Mouse (Mus musculus) lung, embryonic 14.5 days (tissue): Measurements from ENCODE around the gene Fmo2. TPM values are rescaled to one million over a fixed set of nuclear protein-coding genes. Genes with fewer than 3 reads are reported as not detected.

Experiments used
- ATAC-seq: fragments of 200-750 bp; cut with Nextera tagmentation; 2 replicates; pipeline ENCODE4 v1.8.0; 2017; ENCODE audit warnings: mild to moderate bottlenecking, moderate TSS enrichment, moderate library complexity; ENCODE audit not compliant: insufficient read depth
- DNase-seq: peaks from one replicate; pipeline ENCODE4 v3.0.0-alpha.2; 2015
- H3K27ac ChIP-seq: fragments of 300-500 bp; sonication (generic); 2 replicates; pipeline ENCODE4 v1.5.1; 2014; ENCODE audit warnings: low read depth, mild to moderate bottlenecking, moderate library complexity
- H3K27me3 ChIP-seq: fragments of 300-500 bp; sonication (generic); 2 replicates; pipeline ENCODE4 v1.6.1; 2014; ENCODE audit warnings: low read length, control low read depth; ENCODE audit not compliant: insufficient read depth
- H3K36me3 ChIP-seq: fragments of 300-500 bp; sonication (generic); 2 replicates; pipeline ENCODE4 v1.6.1; 2014; ENCODE audit warnings: control low read depth; ENCODE audit not compliant: insufficient read depth
- H3K4me1 ChIP-seq: fragments of 300-500 bp; sonication (generic); 2 replicates; pipeline ENCODE4 v1.6.1; 2014; ENCODE audit warnings: antibody characterized with exemption, control low read depth; ENCODE audit not compliant: insufficient read depth
- H3K4me2 ChIP-seq: fragments of 300-500 bp; sonication (generic); 2 replicates; pipeline ENCODE4 v1.6.1; 2014; ENCODE audit warnings: mild to moderate bottlenecking
- H3K4me3 ChIP-seq: fragments of 300-500 bp; sonication (generic); 2 replicates; pipeline ENCODE4 v1.5.1; 2014; ENCODE audit warnings: low read depth, low read length
- H3K9ac ChIP-seq: fragments of 300-500 bp; sonication (generic); 2 replicates; pipeline ENCODE4 v1.6.1; 2014
- H3K9me3 ChIP-seq: fragments of 300-500 bp; sonication (generic); 2 replicates; pipeline ENCODE4 v1.6.1; 2016; ENCODE audit warnings: low read depth, low read length, control low read depth
- CTCF ChIP-seq: IDR thresholded peaks from 2 replicates; pipeline ENCODE4 v1.5.1; 2016; ENCODE audit warnings: antibody characterized with exemption, low read depth
- WGBS: fragments of 180-500 bp; shearing (Covaris S2); extraction: QIAGEN DNeasy Blood & Tissue Kit; methylation state at CpG from one replicate; pipeline ENCODE4 v1.1.7; 2014; 5-methylcytosine and 5-hydroxymethylcytosine counted together
- polyA plus RNA-seq: library from polyadenylated mRNA; unstranded; fragments of >200 nt; fragmentation: Nextera tagmentation; extraction: Ambion mirVana; gene quantifications from 2 replicates; pipeline ENCODE4 v1.2.1, GENCODE M21; 2014

Gene Fmo2
- polyA plus RNA-seq, 1 experiment from 2014 or later, result 3.4 TPM

DNA sequence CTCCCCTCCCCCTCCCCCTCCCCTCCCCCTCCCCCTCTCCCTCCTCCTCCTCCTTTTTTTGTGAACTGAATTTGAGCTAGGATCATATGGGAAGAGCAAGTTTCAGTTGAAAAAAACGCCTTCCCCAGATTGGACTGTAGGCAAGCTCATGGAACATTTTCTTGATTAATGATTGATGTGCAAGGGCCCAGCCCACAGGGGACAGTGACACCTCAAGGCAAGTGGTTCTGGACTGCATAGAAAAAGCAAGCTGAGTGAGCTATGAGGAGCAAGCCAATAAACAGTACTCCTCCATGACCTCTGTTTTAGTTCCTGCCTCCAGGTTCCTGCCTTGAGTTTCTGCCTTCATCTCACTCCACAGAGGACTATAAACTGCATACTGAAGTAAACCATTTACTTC is 26.6 kb upstream of the Fmo2 start:
- 67% methylated on average over 1 of the region's 1 CpGs for WGBS
- Histone ChIP-seq H3K4me2 (no peak overlapping the region), H3K4me3 (no peak overlapping the region), H3K9ac (no peak overlapping the region), H3K27ac (no peak overlapping the region), H3K4me1 (no peaks in the 10 kb centered on the region), H3K27me3 (no peaks in the 10 kb centered on the region), H3K9me3 (no peaks in the 10 kb centered on the region), H3K36me3 (no peaks in the 10 kb centered on the region)
- DNase-seq, result no peak
- no peak for ATAC-seq
- no peak for TF ChIP-seq CTCF

DNA sequence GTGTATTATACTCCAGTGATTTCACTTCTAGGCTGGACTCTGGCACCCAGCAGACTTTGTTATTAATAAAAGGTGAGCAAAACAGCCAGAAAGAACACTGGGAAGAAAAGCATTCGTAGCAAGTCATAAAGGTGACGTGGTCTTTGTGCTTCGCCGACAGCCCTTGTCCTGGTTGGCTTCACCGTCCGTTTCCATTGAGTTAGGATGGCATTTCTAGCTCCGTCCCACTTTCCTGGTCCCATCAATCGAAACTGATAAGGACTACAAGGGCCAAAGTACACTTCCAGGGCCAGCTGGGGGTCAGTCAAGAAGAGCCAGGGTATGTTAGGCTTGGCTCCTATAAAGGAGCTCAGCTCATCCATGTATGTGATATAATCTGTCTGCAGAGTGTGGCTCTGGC is 18.1 kb upstream of the Fmo2 start:
- no peak for ATAC-seq
- no peaks in the 10 kb centered on the region for H3K4me1 ChIP-seq
- no peak overlapping the region for H3K9ac ChIP-seq
- no peaks in the 10 kb centered on the region for H3K9me3 ChIP-seq
- no peak overlapping the region for H3K4me2 ChIP-seq
- H3K27ac ChIP-seq, result no peak overlapping the region
- no peaks in the 10 kb centered on the region for H3K27me3 ChIP-seq
- H3K4me3 ChIP-seq, result no peak overlapping the region
- no peak for DNase-seq
- TF ChIP-seq CTCF, result no peak
- H3K36me3 ChIP-seq, result no peaks in the 10 kb centered on the region
- WGBS, result 59% methylated on average over 8 of the region's 8 CpGs

DNA sequence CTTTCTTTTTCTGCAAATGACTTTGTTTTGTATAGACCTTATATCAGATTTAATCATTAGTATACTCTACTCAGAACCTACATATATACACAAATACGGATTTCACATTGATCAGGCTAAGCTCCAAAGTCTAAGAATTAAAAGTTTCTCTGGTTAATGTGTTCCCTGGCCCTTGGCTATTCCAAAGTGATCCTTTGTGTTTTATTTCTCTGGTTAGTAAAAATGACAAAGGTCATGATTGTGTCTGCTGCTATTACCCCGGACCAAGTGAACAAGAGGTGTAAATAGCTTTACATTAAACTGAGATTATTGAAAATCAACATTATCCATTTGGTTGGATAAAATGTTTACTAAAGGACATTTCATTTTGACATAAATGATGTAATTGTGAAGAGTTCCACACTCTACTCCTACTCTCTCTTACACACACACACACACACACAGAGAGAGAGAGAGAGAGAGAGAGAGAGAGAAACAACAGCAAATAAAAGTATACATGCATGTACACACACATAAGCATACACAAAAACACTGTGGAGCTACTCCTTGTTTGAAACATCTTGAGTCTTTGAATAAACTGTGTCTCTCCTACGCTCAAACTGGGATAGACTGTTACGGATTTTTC is 16.5 kb upstream of the Fmo2 start:
- H3K36me3 ChIP-seq, result no peaks in the 10 kb centered on the region
- ATAC-seq (peak; percentile 55; the same call in 1 of the 2 replicates), DNase-seq (peak; percentile 44)
- H3K9me3 ChIP-seq, result no peaks in the 10 kb centered on the region
- H3K4me2 ChIP-seq, result no peak overlapping the region
- no peak overlapping the region for H3K27ac ChIP-seq
- H3K9ac ChIP-seq, result no peak overlapping the region
- no peaks in the 10 kb centered on the region for H3K4me1 ChIP-seq
- no peak overlapping the region for H3K4me3 ChIP-seq
- H3K27me3 ChIP-seq, result no peaks in the 10 kb centered on the region
- no peak for TF ChIP-seq CTCF
- WGBS, result 61% methylated on average over 4 of the region's 4 CpGs

DNA sequence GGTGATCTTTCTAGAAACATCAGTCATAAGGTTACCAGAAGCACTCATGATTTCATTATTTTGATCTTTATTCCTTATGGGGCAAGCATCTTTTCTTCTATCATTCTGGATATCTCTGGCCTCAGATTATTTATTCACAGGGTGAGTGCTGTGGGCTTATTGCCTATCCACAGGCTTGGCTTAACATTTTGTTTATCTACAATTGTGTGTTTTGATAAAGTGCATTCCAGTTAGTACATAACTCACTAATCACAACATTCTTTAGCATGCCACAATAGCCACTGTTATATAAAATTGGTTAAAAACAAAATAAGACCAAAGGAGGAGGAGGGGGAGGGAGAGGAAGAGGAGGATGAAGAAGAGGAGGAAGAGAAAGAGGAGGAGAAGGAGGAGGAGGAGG is 13.6 kb upstream of the Fmo2 start:
- peak; percentile 74; the same call in 1 of the 2 replicates for ATAC-seq
- H3K4me1 ChIP-seq, result no peaks in the 10 kb centered on the region
- H3K4me3 ChIP-seq, result no peak overlapping the region
- H3K27ac ChIP-seq, result no peak overlapping the region
- DNase-seq, result peak; percentile 74
- H3K27me3 ChIP-seq, result no peaks in the 10 kb centered on the region
- no peak overlapping the region for H3K4me2 ChIP-seq
- TF ChIP-seq CTCF, result no peak
- H3K9ac ChIP-seq, result no peak overlapping the region
- no peaks in the 10 kb centered on the region for H3K36me3 ChIP-seq
- H3K9me3 ChIP-seq, result no peaks in the 10 kb centered on the region

DNA sequence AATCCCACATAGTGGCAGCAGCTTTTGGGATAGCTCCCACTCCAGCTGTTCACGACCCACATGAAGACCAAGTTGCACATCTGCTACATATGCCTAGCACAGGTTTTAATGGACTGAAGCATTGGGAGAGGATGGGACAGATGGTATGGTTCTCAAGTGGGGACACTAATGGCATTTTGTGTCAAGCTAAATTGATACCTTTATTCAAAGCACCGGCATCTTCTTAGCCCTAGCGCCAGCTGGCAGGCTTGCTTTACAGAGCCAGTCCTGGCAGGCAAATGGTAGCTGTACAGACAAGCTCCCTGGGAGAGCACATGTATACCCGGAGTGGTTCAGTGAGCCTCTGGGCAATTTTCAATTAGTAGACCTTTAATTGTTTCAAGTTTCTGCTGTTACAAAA is 3.4 kb upstream of the Fmo2 start:
- ATAC-seq, result no peak
- DNase-seq, result no peak
- Histone ChIP-seq H3K4me3 (no peak overlapping the region), H3K27ac (no peak overlapping the region), H3K4me1 (no peaks in the 10 kb centered on the region), H3K4me2 (no peak overlapping the region), H3K27me3 (no peaks in the 10 kb centered on the region), H3K9ac (no peak overlapping the region), H3K36me3 (no peaks in the 10 kb centered on the region), H3K9me3 (no peaks in the 10 kb centered on the region)
- TF ChIP-seq CTCF, result no peak
- 82% methylated on average over 4 of the region's 4 CpGs for WGBS

DNA sequence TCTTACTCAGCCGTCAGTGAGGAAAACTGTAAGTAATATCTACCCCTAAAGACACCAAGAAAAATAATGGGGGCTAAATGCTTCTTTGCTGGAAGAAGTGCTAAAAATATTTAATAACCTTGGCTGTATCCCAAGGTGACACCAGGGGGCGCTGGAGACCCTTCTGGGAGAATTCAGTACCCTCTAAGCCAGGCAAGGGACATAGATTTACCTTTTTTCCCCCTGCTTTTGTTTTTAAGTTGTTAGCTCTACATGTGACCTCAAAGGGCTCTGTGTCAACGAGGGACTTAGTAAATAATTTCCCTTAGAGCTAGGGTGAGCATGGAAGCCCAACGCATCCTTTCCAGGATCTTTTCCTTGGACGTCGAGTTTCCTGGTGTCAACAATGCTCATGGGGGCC is 2.6 kb downstream of the Fmo2 start:
- peak; percentile 86 for TF ChIP-seq CTCF
- H3K27me3 ChIP-seq, result no peaks in the 10 kb centered on the region
- ATAC-seq (no peak), DNase-seq (peak; percentile 90)
- H3K9me3 ChIP-seq, result no peaks in the 10 kb centered on the region
- no peaks in the 10 kb centered on the region for H3K36me3 ChIP-seq
- WGBS, result 36% methylated on average over 6 of the region's 6 CpGs
- H3K9ac ChIP-seq, result no peak overlapping the region
- H3K4me3 ChIP-seq, result no peak overlapping the region
- H3K27ac ChIP-seq, result no peak overlapping the region
- H3K4me2 ChIP-seq, result no peak overlapping the region
- peaks cover 7% of the 10 kb centered on the region; the same call in 1 of the 2 replicates for H3K4me1 ChIP-seq

DNA sequence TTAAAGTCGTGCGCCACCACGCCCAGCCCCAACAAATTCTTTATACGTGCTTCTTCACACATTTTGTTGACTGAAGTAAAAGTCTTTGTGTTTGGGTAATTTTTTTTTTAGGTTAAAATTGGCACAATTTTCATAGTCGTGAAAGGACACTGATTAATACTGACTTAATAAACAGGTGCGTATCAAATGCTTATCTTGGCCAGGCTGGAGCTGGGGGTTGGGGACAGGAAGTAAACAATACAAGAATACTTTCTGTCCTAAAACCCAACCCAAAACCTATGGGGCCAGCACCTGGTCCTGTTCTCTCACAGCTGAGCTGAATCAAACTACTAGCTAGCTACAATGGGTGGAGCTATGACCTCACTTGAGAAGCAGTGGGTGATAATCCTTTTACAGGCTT is 5.5 kb downstream of the Fmo2 start:
- WGBS, result 87% methylated on average over 6 of the region's 6 CpGs

More for the DNA sequence above, 5.5 kb downstream of the Fmo2 start:
- Histone ChIP-seq H3K27ac (no peak overlapping the region), H3K4me1 (peaks cover 7% of the 10 kb centered on the region; the same call in 1 of the 2 replicates), H3K4me2 (no peak overlapping the region), H3K9me3 (no peaks in the 10 kb centered on the region), H3K4me3 (no peak overlapping the region), H3K36me3 (no peaks in the 10 kb centered on the region), H3K27me3 (no peaks in the 10 kb centered on the region), H3K9ac (no peak overlapping the region)
- ATAC-seq (no peak), DNase-seq (no peak)
- no peak for TF ChIP-seq CTCF
